Mouse (Mus musculus): ENCODE data around the gene Jpt2. TPM values are rescaled to one million over a fixed set of nuclear protein-coding genes. Genes with fewer than 3 reads are reported as not detected.

The Jpt2 gene
- polyA plus RNA-seq (2014; fragmentation: Illumina TruSeq; extraction: RNeasy Lipid Tissue Mini Kit (QIAGEN cat#74804); ENCODE audit: low read depth, low replicate concordance) = 6.5 TPM

DNA sequence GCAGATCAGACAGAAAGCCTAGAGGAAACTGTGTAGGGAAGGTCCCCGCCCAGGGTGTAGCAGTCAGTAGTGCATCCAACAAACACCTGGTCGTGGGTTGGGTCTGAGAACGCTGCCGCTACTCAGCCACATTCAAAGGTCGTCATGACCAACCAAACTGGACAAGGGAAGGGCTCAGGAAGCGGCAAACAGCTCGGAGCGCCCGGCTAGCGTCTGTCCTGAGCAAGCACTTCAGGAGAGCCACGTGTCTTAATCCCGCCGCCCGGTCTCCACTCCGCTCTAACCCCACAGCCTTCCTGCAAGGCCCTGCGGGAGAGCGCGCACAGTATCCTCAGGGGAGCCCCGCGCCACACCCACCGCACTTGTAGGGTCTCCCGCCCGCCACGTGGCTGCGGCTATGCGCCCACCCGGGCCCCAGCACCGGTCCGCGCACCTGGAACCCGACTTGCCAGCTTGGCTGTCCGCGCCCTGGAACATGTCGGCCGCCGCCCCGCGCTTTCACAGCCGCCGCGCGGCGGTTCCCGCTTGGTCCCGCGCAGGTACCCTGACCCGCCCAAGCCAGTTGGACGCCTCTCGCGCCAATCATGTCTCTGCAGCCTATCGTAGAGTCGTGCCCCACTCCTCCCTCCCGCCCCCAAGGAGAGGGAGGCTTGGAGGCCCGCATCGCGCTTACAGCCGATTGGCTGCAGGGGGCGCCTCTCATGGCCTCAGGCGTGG, at the start of gene Jpt2:
TSS of gene Jpt2 (minus strand) at position 555 of the 717 bp plus-strand sequence.

DNA sequence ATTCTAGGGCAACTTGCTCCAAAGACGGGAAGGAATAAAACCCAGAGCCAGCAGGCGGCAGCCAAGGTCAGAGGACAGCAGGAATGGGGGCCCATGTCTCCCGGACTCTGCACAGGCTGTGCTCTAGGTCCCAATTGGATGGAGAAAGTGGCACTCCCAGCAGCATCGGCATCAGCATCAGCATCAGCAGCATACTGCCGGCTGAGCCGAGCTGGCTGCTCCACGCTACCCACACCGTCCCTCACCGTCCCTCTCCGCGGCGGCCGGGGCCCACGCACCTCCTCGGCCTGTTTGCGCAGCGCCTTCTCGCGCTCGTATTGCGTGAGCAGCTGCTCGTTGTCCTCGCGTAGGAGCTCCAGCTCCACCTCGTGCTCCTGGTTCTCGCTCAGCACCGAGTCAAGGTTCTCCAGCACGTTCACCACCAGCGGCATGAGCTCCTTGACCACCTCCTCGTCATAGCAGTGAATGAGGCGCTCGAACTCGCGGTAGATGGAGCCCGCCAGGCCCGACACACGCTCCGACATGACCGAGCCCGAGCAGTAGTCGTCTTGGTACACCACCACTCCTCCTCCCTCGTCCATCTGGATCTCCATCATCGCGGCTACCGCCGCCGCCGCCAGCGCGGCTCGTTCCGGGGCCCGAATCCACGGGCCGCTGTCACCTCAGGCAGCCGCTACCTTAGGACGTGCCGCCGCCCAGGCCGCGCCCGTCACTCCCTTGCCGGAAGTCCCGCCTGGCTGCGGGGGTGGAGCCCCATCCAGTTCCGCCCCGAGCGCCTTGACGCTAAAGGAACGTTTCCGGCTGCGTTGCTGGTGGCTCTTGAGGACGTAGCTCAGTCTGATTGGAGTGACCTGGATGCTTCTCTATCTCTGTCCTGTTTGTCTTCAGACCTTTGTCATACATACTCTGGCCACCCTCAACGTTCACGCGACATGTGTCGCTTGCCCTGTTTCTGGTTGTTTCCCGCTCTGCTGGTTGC, 23.9 kb downstream of the Jpt2 start, which contains the start of gene Mapk8ip3:
TSS of gene Mapk8ip3 (minus strand) at position 719 of the 979 bp plus-strand sequence.

DNA sequence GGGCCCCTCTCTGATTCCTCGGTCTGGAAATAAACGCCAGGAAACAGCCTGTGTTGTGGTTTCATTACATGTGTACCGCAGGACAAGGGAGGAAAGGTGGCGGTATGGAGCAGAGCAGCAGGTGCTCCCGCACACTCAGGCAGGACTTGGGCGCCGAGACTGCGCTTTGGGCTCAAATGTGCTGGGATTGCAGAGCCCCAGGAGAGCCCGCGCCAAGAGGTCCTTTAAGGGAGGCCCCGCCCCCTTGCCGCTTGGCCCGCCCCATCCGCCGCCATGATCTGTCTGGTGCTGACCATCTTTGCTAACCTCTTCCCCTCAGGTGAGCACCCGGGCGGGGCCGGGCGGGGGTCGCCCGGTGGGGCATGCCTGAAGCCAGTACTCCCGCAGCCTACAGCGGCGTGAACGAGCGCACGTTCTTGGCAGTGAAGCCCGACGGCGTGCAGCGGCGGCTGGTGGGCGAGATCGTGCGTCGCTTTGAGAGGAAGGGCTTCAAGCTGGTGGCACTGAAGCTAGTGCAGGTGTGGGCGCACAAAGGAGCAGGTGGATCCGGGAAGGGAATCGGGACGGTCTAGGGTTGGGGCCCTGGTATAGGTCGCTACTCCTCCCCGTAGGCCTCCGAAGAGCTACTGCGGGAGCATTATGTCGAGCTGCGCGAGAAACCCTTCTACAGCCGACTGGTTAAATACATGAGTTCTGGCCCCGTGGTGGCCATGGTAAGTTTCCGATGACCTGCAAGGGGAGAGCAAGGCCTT, 64.1 kb downstream of the Jpt2 start, which contains the start of gene Nme3:
TSS of gene Nme3 (plus strand) at position 260 of the 752 bp plus-strand sequence.

DNA sequence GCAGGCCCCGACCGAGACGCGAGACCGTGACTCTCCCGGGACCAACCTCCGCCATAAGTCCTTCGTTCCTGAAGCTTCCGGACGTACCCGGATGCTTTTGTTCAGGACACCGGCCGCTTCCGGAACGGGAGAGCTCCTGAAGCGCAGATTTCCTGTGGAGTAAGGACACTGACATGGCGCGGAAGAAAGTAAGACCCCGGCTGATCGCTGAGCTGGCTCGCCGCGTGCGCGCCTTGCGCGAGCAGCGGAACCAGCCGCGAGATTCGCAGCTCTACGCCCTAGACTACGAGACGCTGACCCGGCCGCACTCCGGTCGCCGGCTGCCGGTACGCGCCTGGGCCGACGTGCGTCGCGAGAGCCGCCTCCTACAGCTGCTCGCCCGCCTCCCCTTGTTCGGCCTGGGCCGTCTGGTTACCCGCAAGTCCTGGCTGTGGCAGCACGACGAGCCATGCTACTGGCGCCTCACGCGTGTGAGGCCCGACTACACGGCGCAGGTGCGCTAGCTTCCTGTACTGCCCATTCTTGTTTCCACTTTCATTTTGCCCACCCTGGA, 65.4 kb downstream of the Jpt2 start, which contains the start of the genes Eme2 and Mrps34:
TSS of gene Eme2 (minus strand) at position 93 of the 553 bp plus-strand sequence.
TSS of gene Mrps34 (plus strand) at position 122 of the 553 bp plus-strand sequence.

Other genes with a start within 250 kb of the Jpt2 start
- gene Rnf151, start 242.6 kb downstream of the Jpt2 start, polyA plus RNA-seq (2014; fragmentation: Illumina TruSeq; extraction: RNeasy Lipid Tissue Mini Kit (QIAGEN cat#74804); ENCODE audit: low read depth, low replicate concordance) = not detected
- 1,388 TPM for gene Rps2, start 242.6 kb downstream of the Jpt2 start, polyA plus RNA-seq (2014; fragmentation: Illumina TruSeq; extraction: RNeasy Lipid Tissue Mini Kit (QIAGEN cat#74804); ENCODE audit: low read depth, low replicate concordance)
- gene Ndufb10, start 236.2 kb downstream of the Jpt2 start, polyA plus RNA-seq (2014; fragmentation: Illumina TruSeq; extraction: RNeasy Lipid Tissue Mini Kit (QIAGEN cat#74804); ENCODE audit: low read depth, low replicate concordance) = 1,266 TPM
- 333 TPM for gene Rpl3l, start 232.9 kb downstream of the Jpt2 start, polyA plus RNA-seq (2014; fragmentation: Illumina TruSeq; extraction: RNeasy Lipid Tissue Mini Kit (QIAGEN cat#74804); ENCODE audit: low read depth, low replicate concordance)
- gene Msrb1, start 224.0 kb downstream of the Jpt2 start, polyA plus RNA-seq (2014; fragmentation: Illumina TruSeq; extraction: RNeasy Lipid Tissue Mini Kit (QIAGEN cat#74804); ENCODE audit: low read depth, low replicate concordance) = 139 TPM
- not detected for gene Hs3st6, start 207.7 kb downstream of the Jpt2 start, polyA plus RNA-seq (2014; fragmentation: Illumina TruSeq; extraction: RNeasy Lipid Tissue Mini Kit (QIAGEN cat#74804); ENCODE audit: low read depth, low replicate concordance)
- gene Meiob, start 156.4 kb downstream of the Jpt2 start, polyA plus RNA-seq (2014; fragmentation: Illumina TruSeq; extraction: RNeasy Lipid Tissue Mini Kit (QIAGEN cat#74804); ENCODE audit: low read depth, low replicate concordance) = 0.26 TPM
- 79.8 TPM for gene Hagh, start 120.5 kb downstream of the Jpt2 start, polyA plus RNA-seq (2014; fragmentation: Illumina TruSeq; extraction: RNeasy Lipid Tissue Mini Kit (QIAGEN cat#74804); ENCODE audit: low read depth, low replicate concordance)
- 77.3 TPM for gene Fahd1, start 110.3 kb downstream of the Jpt2 start, polyA plus RNA-seq (2014; fragmentation: Illumina TruSeq; extraction: RNeasy Lipid Tissue Mini Kit (QIAGEN cat#74804); ENCODE audit: low read depth, low replicate concordance)
- gene Igfals, start 94.7 kb downstream of the Jpt2 start, polyA plus RNA-seq (2014; fragmentation: Illumina TruSeq; extraction: RNeasy Lipid Tissue Mini Kit (QIAGEN cat#74804); ENCODE audit: low read depth, low replicate concordance) = 8.5 TPM
- 22.1 TPM for gene Nubp2, start 74.3 kb downstream of the Jpt2 start, polyA plus RNA-seq (2014; fragmentation: Illumina TruSeq; extraction: RNeasy Lipid Tissue Mini Kit (QIAGEN cat#74804); ENCODE audit: low read depth, low replicate concordance)
- gene Spsb3, start 74.0 kb downstream of the Jpt2 start, polyA plus RNA-seq (2014; fragmentation: Illumina TruSeq; extraction: RNeasy Lipid Tissue Mini Kit (QIAGEN cat#74804); ENCODE audit: low read depth, low replicate concordance) = 35.8 TPM
- 15.4 TPM for gene Eme2, start 65.6 kb downstream of the Jpt2 start, polyA plus RNA-seq (2014; fragmentation: Illumina TruSeq; extraction: RNeasy Lipid Tissue Mini Kit (QIAGEN cat#74804); ENCODE audit: low read depth, low replicate concordance)
- gene Mrps34, start 65.6 kb downstream of the Jpt2 start, polyA plus RNA-seq (2014; fragmentation: Illumina TruSeq; extraction: RNeasy Lipid Tissue Mini Kit (QIAGEN cat#74804); ENCODE audit: low read depth, low replicate concordance) = 86.1 TPM
- 30.4 TPM for gene Nme3, start 64.2 kb downstream of the Jpt2 start, polyA plus RNA-seq (2014; fragmentation: Illumina TruSeq; extraction: RNeasy Lipid Tissue Mini Kit (QIAGEN cat#74804); ENCODE audit: low read depth, low replicate concordance)
- 67.2 TPM for gene Mapk8ip3, start 23.7 kb downstream of the Jpt2 start, polyA plus RNA-seq (2014; fragmentation: Illumina TruSeq; extraction: RNeasy Lipid Tissue Mini Kit (QIAGEN cat#74804); ENCODE audit: low read depth, low replicate concordance)
- gene Cramp1l, start 55.1 kb upstream of the Jpt2 start, polyA plus RNA-seq (2014; fragmentation: Illumina TruSeq; extraction: RNeasy Lipid Tissue Mini Kit (QIAGEN cat#74804); ENCODE audit: low read depth, low replicate concordance) = 8.1 TPM
- 5.2 TPM for gene Ift140, start 55.4 kb upstream of the Jpt2 start, polyA plus RNA-seq (2014; fragmentation: Illumina TruSeq; extraction: RNeasy Lipid Tissue Mini Kit (QIAGEN cat#74804); ENCODE audit: low read depth, low replicate concordance)
- gene Tmem204, start 122.9 kb upstream of the Jpt2 start, polyA plus RNA-seq (2014; fragmentation: Illumina TruSeq; extraction: RNeasy Lipid Tissue Mini Kit (QIAGEN cat#74804); ENCODE audit: low read depth, low replicate concordance) = 49.6 TPM
- gene Telo2, start 155.3 kb upstream of the Jpt2 start, polyA plus RNA-seq (2014; fragmentation: Illumina TruSeq; extraction: RNeasy Lipid Tissue Mini Kit (QIAGEN cat#74804); ENCODE audit: low read depth, low replicate concordance) = 17.6 TPM
- not detected for gene Ptx4, start 160.1 kb upstream of the Jpt2 start, polyA plus RNA-seq (2014; fragmentation: Illumina TruSeq; extraction: RNeasy Lipid Tissue Mini Kit (QIAGEN cat#74804); ENCODE audit: low read depth, low replicate concordance)
- 22.7 TPM for gene Clcn7, start 172.7 kb upstream of the Jpt2 start, polyA plus RNA-seq (2014; fragmentation: Illumina TruSeq; extraction: RNeasy Lipid Tissue Mini Kit (QIAGEN cat#74804); ENCODE audit: low read depth, low replicate concordance)
- not detected for gene Ccdc154, start 201.8 kb upstream of the Jpt2 start, polyA plus RNA-seq (2014; fragmentation: Illumina TruSeq; extraction: RNeasy Lipid Tissue Mini Kit (QIAGEN cat#74804); ENCODE audit: low read depth, low replicate concordance)
- gene Gm38655, start 214.8 kb upstream of the Jpt2 start, polyA plus RNA-seq (2014; fragmentation: Illumina TruSeq; extraction: RNeasy Lipid Tissue Mini Kit (QIAGEN cat#74804); ENCODE audit: low read depth, low replicate concordance) = not detected
- gene BC003965, start 223.9 kb upstream of the Jpt2 start, polyA plus RNA-seq (2014; fragmentation: Illumina TruSeq; extraction: RNeasy Lipid Tissue Mini Kit (QIAGEN cat#74804); ENCODE audit: low read depth, low replicate concordance) = 21.1 TPM
- 9.1 TPM for gene Unkl, start 227.7 kb upstream of the Jpt2 start, polyA plus RNA-seq (2014; fragmentation: Illumina TruSeq; extraction: RNeasy Lipid Tissue Mini Kit (QIAGEN cat#74804); ENCODE audit: low read depth, low replicate concordance)

Data from heart, adult 10 weeks (tissue).